Mouse (Mus musculus) embryonic facial prominence, embryonic 14.5 days (tissue): ENCODE measurements at regions not wholly inside any gene's neighbourhood (a gene's known extent, or its start where the extent isn't known, plus 50 kb on each side); places are given as distances from the start of the nearest gene placed in this dataset.

Experiments used
- ATAC-seq: fragments of 200-750 bp; cut with Nextera tagmentation; 2 replicates; pipeline ENCODE4 v1.8.0; 2017; ENCODE audit warnings: low read depth, moderate number of reproducible peaks, moderate TSS enrichment
- DNase-seq: peaks from one replicate; pipeline ENCODE4 v3.0.0-alpha.2; 2015; ENCODE audit warnings: low spot score
- H3K27ac ChIP-seq: fragments of 300-500 bp; sonication (generic); replicated peaks from 2 replicates; pipeline ENCODE4 v1.5.1; 2014; ENCODE audit warnings: low read depth, mild to moderate bottlenecking, low read length, moderate library complexity
- H3K27me3 ChIP-seq: fragments of 300-500 bp; sonication (generic); replicated peaks from 2 replicates; pipeline ENCODE4 v1.6.1; 2014; ENCODE audit warnings: low read length; ENCODE audit not compliant: control insufficient read depth, insufficient read depth
- H3K36me3 ChIP-seq: fragments of 300-500 bp; sonication (generic); 2 replicates; pipeline ENCODE4 v1.6.1; 2014; ENCODE audit warnings: low read length, mixed read lengths; ENCODE audit not compliant: control insufficient read depth, insufficient read depth
- H3K4me1 ChIP-seq: fragments of 300-500 bp; sonication (generic); 2 replicates; pipeline ENCODE4 v1.6.1; 2014; ENCODE audit warnings: antibody characterized with exemption, low read length; ENCODE audit not compliant: control insufficient read depth, insufficient read depth
- H3K4me2 ChIP-seq: fragments of 300-500 bp; sonication (generic); 2 replicates; pipeline ENCODE4 v1.6.1; 2014; ENCODE audit warnings: low read depth, mild to moderate bottlenecking, low read length, moderate library complexity, mixed read lengths
- H3K4me3 ChIP-seq: fragments of 300-500 bp; sonication (generic); 2 replicates; pipeline ENCODE4 v1.5.1; 2014; ENCODE audit warnings: low read depth, mild to moderate bottlenecking, low read length
- H3K9ac ChIP-seq: fragments of 300-500 bp; sonication (generic); 2 replicates; pipeline ENCODE4 v1.6.1; 2014; ENCODE audit warnings: low read depth, mild to moderate bottlenecking, low read length, moderate library complexity, mixed read lengths
- H3K9me3 ChIP-seq: fragments of 300-500 bp; sonication (generic); 2 replicates; pipeline ENCODE4 v1.6.1; 2016; ENCODE audit warnings: low read length; ENCODE audit not compliant: control insufficient read depth
- WGBS: fragments of 180-500 bp; shearing (Covaris S2); extraction: QIAGEN DNeasy Blood & Tissue Kit; methylation state at CpG from one replicate; pipeline ENCODE4 v1.1.7; 2014; 5-methylcytosine and 5-hydroxymethylcytosine counted together

DNA sequence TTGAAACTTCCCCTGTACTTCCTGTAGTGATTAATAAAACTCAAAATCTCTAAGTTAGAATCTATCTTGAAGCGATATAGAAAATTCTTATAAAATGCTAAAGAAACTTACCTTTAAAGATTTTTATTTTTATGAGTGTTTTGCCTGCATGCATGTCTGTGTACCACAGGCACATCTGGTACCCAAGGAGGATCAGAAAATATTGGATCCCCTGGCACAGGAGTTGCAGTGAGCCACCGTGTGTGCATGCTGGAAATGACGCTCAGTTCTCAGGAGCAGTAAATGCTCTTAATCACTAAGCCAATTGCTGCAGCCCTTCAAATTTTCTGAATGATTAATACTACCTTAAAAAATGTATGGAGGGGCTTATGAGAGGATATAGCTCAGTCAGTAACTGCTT lies 142.8 kb upstream of the 4931417E11Rik start:
- Histone ChIP-seq H3K9me3 (no peaks in the 10 kb centered on the region), H3K4me3 (no peak overlapping the region), H3K27me3 (no peaks in the 10 kb centered on the region), H3K4me2 (no peak overlapping the region), H3K36me3 (no peaks in the 10 kb centered on the region), H3K4me1 (no peaks in the 10 kb centered on the region), H3K27ac (no peak overlapping the region), H3K9ac (no peak overlapping the region)
- DNase-seq: no peak
- 34% methylated on average over 3 of the region's 3 CpGs for WGBS
- ATAC-seq: no peak

- Histone ChIP-seq H3K9ac (no peak overlapping the region), H3K27me3 (no peaks in the 10 kb centered on the region), H3K27ac (no peak overlapping the region), H3K9me3 (no peaks in the 10 kb centered on the region), H3K36me3 (no peaks in the 10 kb centered on the region), H3K4me1 (no peaks in the 10 kb centered on the region), H3K4me3 (no peak overlapping the region), H3K4me2 (no peak overlapping the region)
- ATAC-seq: no peak
- WGBS: 31% methylated on average over 6 of the region's 6 CpGs
- peak; percentile 13 for DNase-seq
Measured at GRCm38 (mm10) chr6:73611839-73612238, 142.4 kb upstream of the 4931417E11Rik start.

GRCm38 (mm10) chr6:73610048-73610624 lies 140.7 kb upstream of the 4931417E11Rik start:
- Histone ChIP-seq H3K4me1 (no peaks in the 10 kb centered on the region), H3K4me3 (no peak overlapping the region), H3K36me3 (no peaks in the 10 kb centered on the region), H3K27ac (no peak overlapping the region), H3K4me2 (no peak overlapping the region), H3K9me3 (no peaks in the 10 kb centered on the region), H3K27me3 (no peaks in the 10 kb centered on the region), H3K9ac (no peak overlapping the region)
- 36% methylated on average over 2 of the region's 2 CpGs for WGBS
- no peak for ATAC-seq
- DNase-seq: peak; percentile 15

DNA sequence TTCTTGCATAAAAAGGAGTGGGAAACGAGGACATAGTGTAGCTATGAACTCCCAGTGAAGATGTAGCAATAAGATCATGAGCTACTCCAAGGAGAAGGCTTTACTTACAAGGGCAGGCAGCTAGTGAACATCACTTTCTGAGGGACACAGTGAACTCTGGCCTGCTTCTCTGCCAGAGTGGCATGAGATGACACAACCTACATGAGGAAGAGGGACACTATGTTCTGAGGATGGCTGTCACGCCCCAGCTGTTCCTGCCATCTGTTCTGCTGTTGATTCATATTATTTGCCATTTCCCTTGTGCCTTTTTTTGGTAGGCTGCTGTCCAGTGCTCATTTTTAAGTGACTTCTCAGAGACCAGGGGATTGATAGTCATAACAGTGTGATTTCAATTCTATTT lies 118.2 kb upstream of the 4931417E11Rik start:
- no peak for DNase-seq
- Histone ChIP-seq H3K9ac (no peak overlapping the region), H3K4me1 (no peaks in the 10 kb centered on the region), H3K4me3 (no peak overlapping the region), H3K27ac (no peak overlapping the region), H3K4me2 (no peak overlapping the region), H3K9me3 (no peaks in the 10 kb centered on the region), H3K36me3 (no peaks in the 10 kb centered on the region), H3K27me3 (no peaks in the 10 kb centered on the region)
- WGBS: 74% methylated on average over 2 of the region's 2 CpGs
- ATAC-seq: no peak

GRCm38 (mm10) chr6:73576708-73577107 lies 107.2 kb upstream of the 4931417E11Rik start:
- Histone ChIP-seq H3K36me3 (no peaks in the 10 kb centered on the region), H3K9me3 (no peaks in the 10 kb centered on the region), H3K27ac (no peak overlapping the region), H3K9ac (no peak overlapping the region), H3K4me3 (no peak overlapping the region), H3K4me2 (no peak overlapping the region), H3K27me3 (no peaks in the 10 kb centered on the region), H3K4me1 (no peaks in the 10 kb centered on the region)
- ATAC-seq (no peak), DNase-seq (no peak)
- WGBS: 79% methylated on average over 2 of the region's 2 CpGs

GRCm38 (mm10) chr6:73560000-73560399 lies 90.5 kb upstream of the 4931417E11Rik start:
- Histone ChIP-seq H3K4me3 (no peak overlapping the region), H3K4me2 (no peak overlapping the region), H3K9ac (no peak overlapping the region), H3K9me3 (no peaks in the 10 kb centered on the region), H3K27ac (no peak overlapping the region), H3K27me3 (no peaks in the 10 kb centered on the region), H3K4me1 (no peaks in the 10 kb centered on the region), H3K36me3 (no peaks in the 10 kb centered on the region)
- DNase-seq: no peak
- 93% methylated on average over 2 of the region's 2 CpGs for WGBS
- no peak for ATAC-seq

DNA sequence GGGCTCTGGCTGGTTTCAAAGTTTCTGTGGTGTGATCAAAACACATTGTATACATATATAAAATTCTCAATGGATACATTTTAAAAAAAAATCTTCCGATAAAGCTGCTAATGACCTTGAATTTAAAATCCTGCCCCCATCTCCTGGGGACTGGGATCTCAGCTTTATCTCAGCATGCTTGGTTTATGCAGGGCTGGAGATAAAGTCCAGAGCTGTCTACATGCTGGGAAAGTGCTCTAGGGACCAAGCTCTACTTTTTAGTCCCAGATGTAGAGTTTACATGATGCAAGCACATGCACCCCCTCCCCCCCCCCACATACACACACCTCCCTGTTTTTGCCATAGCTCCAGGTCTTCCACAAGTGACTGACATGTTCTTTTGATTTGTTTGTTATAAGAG lies 61.1 kb upstream of the 4931417E11Rik start:
- Histone ChIP-seq H3K27ac (no peak overlapping the region), H3K27me3 (no peaks in the 10 kb centered on the region), H3K4me1 (no peaks in the 10 kb centered on the region), H3K36me3 (no peaks in the 10 kb centered on the region), H3K4me3 (no peak overlapping the region), H3K9me3 (no peaks in the 10 kb centered on the region), H3K4me2 (no peak overlapping the region), H3K9ac (no peak overlapping the region)
- ATAC-seq (no peak), DNase-seq (no peak)
- WGBS: 97% methylated on average over 1 of the region's 1 CpGs

- Histone ChIP-seq H3K9me3 (no peaks in the 10 kb centered on the region), H3K27ac (no peak overlapping the region), H3K4me3 (no peak overlapping the region), H3K36me3 (no peaks in the 10 kb centered on the region), H3K4me1 (no peaks in the 10 kb centered on the region), H3K4me2 (no peak overlapping the region), H3K9ac (no peak overlapping the region), H3K27me3 (no peaks in the 10 kb centered on the region)
- WGBS: 94% methylated on average over 1 of the region's 1 CpGs
- DNase-seq (no peak), ATAC-seq (no peak)
Measured at GRCm38 (mm10) chr6:73530098-73530497, 60.6 kb upstream of the 4931417E11Rik start.

- WGBS: 65% methylated on average over 9 of the region's 9 CpGs
- H3K36me3 ChIP-seq: no peaks in the 10 kb centered on the region
- no peak overlapping the region for H3K27ac ChIP-seq
- DNase-seq: no peak
- H3K9me3 ChIP-seq: no peaks in the 10 kb centered on the region
- H3K27me3 ChIP-seq: no peaks in the 10 kb centered on the region
- no peak overlapping the region for H3K9ac ChIP-seq
- H3K4me1 ChIP-seq: no peaks in the 10 kb centered on the region
- no peak overlapping the region for H3K4me3 ChIP-seq
- no peak overlapping the region for H3K4me2 ChIP-seq
- no peak for ATAC-seq
Measured at GRCm38 (mm10) chr6:73523658-73524057, 54.2 kb upstream of the 4931417E11Rik start.
